Mouse (Mus musculus) hindbrain, embryonic 16.5 days (tissue): ENCODE results near the gene Tpm4. TPM values are rescaled to one million over a fixed set of nuclear protein-coding genes. Genes with fewer than 3 reads are reported as not detected.

Experiments
- ATAC-seq: fragments of 200-750 bp; cut with Nextera tagmentation; 2 replicates; pipeline ENCODE4 v1.8.0; 2017; ENCODE audit warnings: moderate TSS enrichment, moderate library complexity
- H3K27ac ChIP-seq: fragments of 300-500 bp; sonication (generic); 2 replicates; pipeline ENCODE4 v1.5.1; 2014; ENCODE audit warnings: low read depth, mild to moderate bottlenecking, control low read depth, low read length, moderate library complexity
- H3K27me3 ChIP-seq: fragments of 300-500 bp; sonication (generic); replicated peaks from 2 replicates; pipeline ENCODE4 v1.6.1; 2014; ENCODE audit warnings: low read length; ENCODE audit not compliant: control insufficient read depth, insufficient read depth
- H3K36me3 ChIP-seq: fragments of 300-500 bp; sonication (generic); 2 replicates; pipeline ENCODE4 v1.6.1; 2014; ENCODE audit warnings: mild to moderate bottlenecking, low read length, moderate library complexity, mixed read lengths; ENCODE audit not compliant: control insufficient read depth, insufficient read depth
- H3K4me1 ChIP-seq: fragments of 300-500 bp; sonication (generic); 2 replicates; pipeline ENCODE4 v1.6.1; 2014; ENCODE audit warnings: low read depth, low read length; ENCODE audit not compliant: control insufficient read depth, insufficient read depth
- H3K4me2 ChIP-seq: fragments of 300-500 bp; sonication (generic); 2 replicates; pipeline ENCODE4 v1.6.1; 2014; ENCODE audit warnings: mild to moderate bottlenecking, low read length, control low read depth, moderate library complexity
- H3K4me3 ChIP-seq: fragments of 300-500 bp; sonication (generic); 2 replicates; pipeline ENCODE4 v1.5.1; 2014; ENCODE audit warnings: mild to moderate bottlenecking, low read length, control low read depth, moderate library complexity
- H3K9ac ChIP-seq: fragments of 300-500 bp; sonication (generic); 2 replicates; pipeline ENCODE4 v1.6.1; 2014; ENCODE audit warnings: low read depth, mild to moderate bottlenecking, control low read depth, low read length, moderate library complexity
- H3K9me3 ChIP-seq: fragments of 300-500 bp; sonication (generic); 2 replicates; pipeline ENCODE4 v1.6.1; 2014; ENCODE audit warnings: mild to moderate bottlenecking, low read length, moderate library complexity; ENCODE audit not compliant: control insufficient read depth
- WGBS: fragments of 180-500 bp; shearing (Covaris S2); extraction: QIAGEN DNeasy Blood & Tissue Kit; methylation state at CpG from one replicate; pipeline ENCODE4 v1.1.7; 2014; 5-methylcytosine and 5-hydroxymethylcytosine counted together
- polyA plus RNA-seq: library from polyadenylated mRNA; unstranded; fragments of >200 nt; fragmentation: Nextera tagmentation; extraction: Ambion mirVana; gene quantifications from 2 replicates; pipeline ENCODE4 v1.2.1, GENCODE M21; 2015

Gene Tpm4
- polyA plus RNA-seq, 1 experiment from 2014 or later = 174 TPM

DNA sequence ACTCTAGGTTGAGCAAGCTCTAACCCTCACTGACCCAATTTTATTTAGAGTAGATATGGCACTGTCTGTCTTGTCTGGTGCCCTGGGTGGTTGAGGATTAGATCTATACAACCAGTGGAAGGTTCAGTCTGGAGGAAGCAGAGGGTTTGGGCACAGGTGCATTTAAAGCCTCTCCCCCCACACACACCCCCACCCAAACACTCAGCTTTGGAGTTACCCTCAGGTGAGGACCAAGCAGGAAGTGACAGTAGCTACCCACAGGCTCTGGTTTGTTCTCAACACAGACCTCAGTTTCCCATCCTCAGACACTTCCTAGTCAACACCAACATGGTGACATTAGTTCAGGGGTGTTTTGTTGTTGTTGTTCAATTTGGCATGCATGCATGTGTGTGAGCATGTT is 28.0 kb downstream of the Tpm4 start:
- ATAC-seq = no peak
- no peak overlapping the region; the same call in 1 of the 2 replicates for H3K4me2 ChIP-seq

DNA sequence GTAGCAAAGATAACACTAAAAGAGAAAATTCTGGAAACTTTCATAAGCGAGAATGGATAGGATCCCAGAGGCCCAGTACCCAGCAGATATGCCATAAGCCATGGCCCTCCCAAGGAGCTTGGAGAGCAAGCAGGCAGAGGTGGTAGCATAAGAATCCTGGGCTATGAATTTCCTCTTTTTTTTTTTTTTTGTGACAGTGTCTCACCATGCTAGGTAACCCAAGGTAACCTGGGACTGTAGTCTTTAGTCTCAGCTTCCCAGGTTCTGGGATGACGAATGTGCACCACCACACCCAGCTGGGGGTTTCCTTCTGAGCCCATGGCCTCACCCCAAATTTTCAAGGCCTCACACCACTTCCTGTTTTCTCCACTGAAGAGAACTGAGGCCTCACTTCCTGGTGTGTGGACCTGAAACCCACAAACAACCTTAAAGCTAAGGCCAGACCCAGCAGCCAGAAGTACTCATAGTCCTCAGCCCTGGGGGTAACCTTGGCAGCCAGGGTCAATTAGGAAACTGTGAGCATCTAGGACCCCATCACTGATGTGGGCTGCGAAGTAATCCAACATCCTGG is 34.4 kb downstream of the Tpm4 start:
- no peak overlapping the region for H3K4me2 ChIP-seq
- H3K4me3 ChIP-seq = no peak overlapping the region
- no peak overlapping the region for H3K9ac ChIP-seq
- H3K4me1 ChIP-seq = no peaks in the 10 kb centered on the region
- no peaks in the 10 kb centered on the region for H3K9me3 ChIP-seq
- H3K27me3 ChIP-seq = no peaks in the 10 kb centered on the region
- ATAC-seq = no peak
- 88% methylated on average over 3 of the region's 3 CpGs for WGBS
- peaks cover 43% of the 10 kb centered on the region for H3K36me3 ChIP-seq
- H3K27ac ChIP-seq = no peak overlapping the region

More for the DNA sequence above, 28.0 kb downstream of the Tpm4 start:
- no peak overlapping the region for H3K9ac ChIP-seq
- no peak overlapping the region for H3K27ac ChIP-seq
- H3K36me3 ChIP-seq = no peaks in the 10 kb centered on the region
- no peaks in the 10 kb centered on the region for H3K27me3 ChIP-seq
- H3K4me1 ChIP-seq = peaks cover 19% of the 10 kb centered on the region
- no peak overlapping the region for H3K4me3 ChIP-seq
- no peaks in the 10 kb centered on the region for H3K9me3 ChIP-seq

DNA sequence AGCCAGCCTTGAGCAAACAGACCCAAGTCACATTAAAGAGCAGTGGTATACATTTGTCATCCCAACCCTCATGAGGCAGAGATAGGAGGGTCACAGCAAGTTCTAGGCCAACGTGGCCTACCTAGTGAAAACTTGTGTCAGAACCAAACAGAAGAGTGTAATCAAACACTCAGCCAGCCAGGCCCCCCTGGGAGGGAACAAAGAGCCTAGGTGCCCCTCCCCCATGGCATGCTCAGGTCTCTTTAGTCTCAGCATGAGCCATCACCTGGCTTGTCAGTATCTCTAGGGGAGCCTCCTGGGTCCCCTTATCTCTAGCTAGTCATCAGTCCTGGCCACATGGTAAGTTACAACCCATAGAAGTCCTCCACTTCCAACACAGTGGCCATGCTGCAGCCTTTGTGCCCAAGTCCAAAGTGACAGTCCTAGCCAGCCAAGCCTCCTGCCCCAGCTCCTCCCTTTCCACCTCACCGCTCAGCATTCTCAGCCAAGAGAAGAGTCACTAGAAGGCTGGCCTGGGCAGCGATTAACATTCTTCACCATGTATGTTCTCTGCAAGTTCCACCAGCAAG is 35.0 kb downstream of the Tpm4 start:
- Histone ChIP-seq H3K4me1 (no peaks in the 10 kb centered on the region), H3K4me3 (no peak overlapping the region), H3K4me2 (no peak overlapping the region), H3K9me3 (no peaks in the 10 kb centered on the region), H3K9ac (no peak overlapping the region), H3K27me3 (no peaks in the 10 kb centered on the region), H3K36me3 (peaks cover 48% of the 10 kb centered on the region), H3K27ac (no peak overlapping the region)
- 81% methylated on average over 3 of the region's 3 CpGs for WGBS
- ATAC-seq = no peak

GRCm38 (mm10) chr8:72177346-72177925 is 42.7 kb downstream of the Tpm4 start:
- Histone ChIP-seq H3K36me3 (peaks cover 58% of the 10 kb centered on the region), H3K9me3 (no peaks in the 10 kb centered on the region), H3K4me1 (no peaks in the 10 kb centered on the region), H3K27me3 (no peaks in the 10 kb centered on the region), H3K9ac (no peak overlapping the region), H3K27ac (no peak overlapping the region), H3K4me2 (no peak overlapping the region), H3K4me3 (no peak overlapping the region)
- 65% methylated on average over 5 of the region's 5 CpGs for WGBS
- peak; percentile 43 for ATAC-seq

DNA sequence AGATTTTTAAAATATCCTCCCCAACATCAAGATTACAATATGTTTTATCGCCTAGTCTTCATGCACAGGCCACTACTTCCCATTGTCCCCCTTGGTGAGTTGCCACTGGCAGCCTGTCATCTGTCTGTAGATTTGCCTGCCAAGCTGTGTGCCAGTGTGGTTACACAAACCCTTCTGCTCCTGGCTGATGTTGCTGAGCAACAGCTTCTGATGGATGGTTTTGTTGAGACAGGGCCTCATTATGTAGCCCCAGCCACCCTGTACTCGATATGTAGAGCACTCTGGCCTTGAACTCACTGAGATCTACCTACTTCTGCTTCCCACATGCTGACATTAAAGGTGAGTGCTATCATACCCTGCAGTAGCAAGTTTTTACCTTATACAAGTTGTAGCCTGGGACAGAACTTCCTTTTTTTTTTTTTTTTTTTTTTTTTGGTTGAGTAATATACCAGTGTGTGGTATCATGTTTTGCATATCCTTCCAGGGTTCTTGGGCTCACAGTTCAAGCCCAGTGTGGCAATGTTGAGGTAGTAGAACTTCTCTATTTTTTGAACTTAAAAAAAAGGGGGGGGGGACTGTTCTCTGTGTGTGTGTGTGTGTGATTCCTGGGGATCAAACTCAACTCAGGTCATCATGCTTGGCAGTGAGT is 48.9 kb downstream of the Tpm4 start:
- no peak overlapping the region for H3K4me3 ChIP-seq
- peak; percentile 79 for ATAC-seq
- WGBS = 43% methylated on average over 2 of the region's 2 CpGs

DNA sequence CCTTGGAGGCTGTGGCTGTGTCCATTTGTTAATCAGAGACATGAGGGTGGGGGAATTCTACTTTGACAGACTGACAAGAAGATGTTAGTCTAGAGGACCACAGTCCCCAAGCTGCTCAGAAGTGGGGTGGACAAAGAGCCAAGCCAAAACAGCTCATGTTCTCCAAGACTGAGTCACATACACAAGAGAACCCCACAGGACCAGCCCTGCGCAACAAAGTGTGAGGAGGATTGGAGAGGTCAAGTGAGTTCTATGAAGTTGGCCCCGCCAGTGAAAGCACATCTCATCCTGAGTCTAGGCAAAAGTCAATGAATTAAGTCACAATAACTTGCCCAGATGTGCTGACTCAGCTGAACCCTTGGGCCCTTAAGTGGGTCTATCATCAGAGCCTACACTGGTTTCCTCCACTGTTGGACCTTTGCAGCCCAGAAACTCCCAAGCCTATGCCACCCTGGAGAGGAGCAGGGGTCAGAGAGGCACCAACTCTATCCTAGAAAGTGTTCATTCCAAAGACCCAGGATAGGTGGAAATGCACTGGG is 53.1 kb downstream of the Tpm4 start:
- ATAC-seq = no peak
- 84% methylated on average over 2 of the region's 2 CpGs for WGBS
- Histone ChIP-seq H3K36me3 (no peaks in the 10 kb centered on the region), H3K9me3 (no peaks in the 10 kb centered on the region), H3K9ac (no peak overlapping the region), H3K4me3 (no peak overlapping the region), H3K27ac (no peak overlapping the region), H3K27me3 (no peaks in the 10 kb centered on the region), H3K4me1 (no peaks in the 10 kb centered on the region; the same call in 1 of the 2 replicates), H3K4me2 (no peak overlapping the region)

More for the DNA sequence above, 48.9 kb downstream of the Tpm4 start:
- Histone ChIP-seq H3K27me3 (no peaks in the 10 kb centered on the region), H3K4me2 (no peak overlapping the region), H3K27ac (no peak overlapping the region), H3K36me3 (peaks cover 19% of the 10 kb centered on the region), H3K9ac (no peak overlapping the region), H3K9me3 (no peaks in the 10 kb centered on the region), H3K4me1 (no peaks in the 10 kb centered on the region; the same call in 1 of the 2 replicates)

DNA sequence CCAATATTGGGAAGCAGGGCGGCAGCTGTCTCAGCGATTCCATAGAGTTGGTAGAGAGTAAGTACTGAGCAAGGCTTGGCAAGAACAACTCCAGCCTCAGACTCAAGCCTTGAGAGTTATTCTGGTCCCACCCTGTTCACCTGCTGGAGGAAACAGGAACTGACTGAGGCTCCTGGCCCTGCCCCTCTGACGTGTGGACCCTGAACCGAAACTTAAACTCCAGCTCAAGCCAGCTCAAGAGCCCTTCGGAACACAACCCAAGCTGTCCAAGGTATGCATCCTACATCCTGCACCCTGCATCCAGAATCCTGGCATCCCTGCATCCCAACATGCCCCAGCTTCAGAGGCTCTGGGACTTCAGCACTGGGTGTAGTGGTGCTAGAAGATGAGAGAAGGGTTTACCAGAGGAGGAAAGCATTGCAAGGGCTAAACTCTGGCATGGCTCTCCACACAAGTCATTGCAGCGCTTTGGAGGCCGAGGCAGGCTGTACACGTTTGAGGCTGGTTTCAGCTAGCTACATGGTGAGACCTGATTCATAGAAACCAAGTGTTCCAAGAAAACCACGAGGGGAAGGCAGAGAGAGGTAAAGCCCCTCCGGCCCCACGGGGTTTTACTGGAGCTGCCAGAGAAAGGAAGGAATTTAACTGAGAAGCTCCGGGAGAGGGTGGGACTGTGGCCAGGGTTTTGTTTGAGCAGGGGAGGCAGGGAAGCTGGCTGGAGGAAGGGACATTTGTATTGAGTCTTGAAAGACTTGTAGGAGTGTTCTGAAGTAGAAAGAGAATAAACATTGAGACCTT is 54.8 kb downstream of the Tpm4 start, which contains the start of gene Hsh2d:
Hsh2d (plus strand) TSS at position 222 of the 798 bp plus-strand sequence.
- Histone ChIP-seq H3K4me3 (no peak within 1 kb of the TSS), H3K4me2 (no peak within 1 kb of the TSS), H3K9me3 (no peaks in the 10 kb centered on the region), H3K9ac (no peak within 1 kb of the TSS), H3K36me3 (no peaks in the 10 kb centered on the region), H3K27me3 (no peaks in the 10 kb centered on the region), H3K27ac (no peak within 1 kb of the TSS), H3K4me1 (no peaks in the 10 kb centered on the region)
- 66% methylated on average over 12 of the region's 12 CpGs for WGBS
- ATAC-seq = no peak

- no peak for ATAC-seq
- no peak overlapping the region for H3K4me2 ChIP-seq
- H3K27ac ChIP-seq = no peak overlapping the region
Measured at GRCm38 (mm10) chr8:72190215-72190539, 55.4 kb downstream of the Tpm4 start.

More at GRCm38 (mm10) chr8:72190215-72190539, 55.4 kb downstream of the Tpm4 start:
- Histone ChIP-seq H3K4me3 (no peak overlapping the region), H3K27me3 (no peaks in the 10 kb centered on the region), H3K9me3 (no peaks in the 10 kb centered on the region), H3K9ac (no peak overlapping the region), H3K4me1 (no peaks in the 10 kb centered on the region), H3K36me3 (no peaks in the 10 kb centered on the region)
- whole genome bisulfite sequencing = 94% methylated on average over 2 of the region's 2 CpGs
